Mouse (Mus musculus) intestine, embryonic 14.5 days (tissue): ENCODE data around the gene Oas3. TPM values are rescaled to one million over a fixed set of nuclear protein-coding genes. Genes with fewer than 3 reads are reported as not detected.

ENCODE experiments used
- ATAC-seq: fragments of 200-750 bp; cut with Nextera tagmentation; replicated peaks from 2 replicates; pipeline ENCODE4 v1.8.0; 2017; ENCODE audit warnings: low read depth, moderate number of reproducible peaks, moderate TSS enrichment, moderate library complexity; ENCODE audit not compliant: low FRiP score, low TSS enrichment
- DNase-seq: peaks from one replicate; pipeline ENCODE4 v3.0.0-alpha.2; 2018; ENCODE audit warnings: low spot score
- H3K27ac ChIP-seq: fragments of 300-500 bp; sonication (generic); 2 replicates; pipeline ENCODE4 v1.5.1; 2014; ENCODE audit warnings: low read depth, mild to moderate bottlenecking, control low read depth
- H3K27me3 ChIP-seq: fragments of 300-500 bp; sonication (generic); replicated peaks from 2 replicates; pipeline ENCODE4 v1.6.1; 2014; ENCODE audit warnings: low read length, control low read depth; ENCODE audit not compliant: control insufficient read depth, insufficient read depth
- H3K36me3 ChIP-seq: fragments of 300-500 bp; sonication (generic); 2 replicates; pipeline ENCODE4 v1.6.1; 2014; ENCODE audit warnings: low read length, control low read depth; ENCODE audit not compliant: control insufficient read depth, insufficient read depth
- H3K4me1 ChIP-seq: fragments of 300-500 bp; sonication (generic); replicated peaks from 2 replicates; pipeline ENCODE4 v1.6.1; 2014; ENCODE audit warnings: low read length, control low read depth, mixed read lengths; ENCODE audit not compliant: control insufficient read depth, insufficient read depth
- H3K4me2 ChIP-seq: fragments of 300-500 bp; sonication (generic); 2 replicates; pipeline ENCODE4 v1.6.1; 2014; ENCODE audit warnings: low read length
- H3K4me3 ChIP-seq: fragments of 300-500 bp; sonication (generic); 2 replicates; pipeline ENCODE4 v1.5.1; 2014; ENCODE audit warnings: low read depth, low read length, control low read depth, mixed read lengths
- H3K9ac ChIP-seq: fragments of 300-500 bp; sonication (generic); 2 replicates; pipeline ENCODE4 v1.6.1; 2014; ENCODE audit warnings: mild to moderate bottlenecking, low read length
- H3K9me3 ChIP-seq: fragments of 300-500 bp; sonication (generic); 2 replicates; pipeline ENCODE4 v1.6.1; 2016; ENCODE audit warnings: low read length, control low read depth; ENCODE audit not compliant: control insufficient read depth
- WGBS: fragments of 180-500 bp; shearing (Covaris S2); extraction: QIAGEN DNeasy Blood & Tissue Kit; methylation state at CpG from one replicate; pipeline ENCODE4 v1.1.7; 2014; 5-methylcytosine and 5-hydroxymethylcytosine counted together
- polyA plus RNA-seq: library from polyadenylated mRNA; unstranded; fragments of >200 nt; fragmentation: Nextera tagmentation; extraction: Ambion mirVana; gene quantifications from 2 replicates; pipeline ENCODE4 v1.2.1, GENCODE M21; 2014

Oas3 gene
- polyA plus RNA-seq, 1 experiment from 2014 or later: 0.49 TPM

DNA sequence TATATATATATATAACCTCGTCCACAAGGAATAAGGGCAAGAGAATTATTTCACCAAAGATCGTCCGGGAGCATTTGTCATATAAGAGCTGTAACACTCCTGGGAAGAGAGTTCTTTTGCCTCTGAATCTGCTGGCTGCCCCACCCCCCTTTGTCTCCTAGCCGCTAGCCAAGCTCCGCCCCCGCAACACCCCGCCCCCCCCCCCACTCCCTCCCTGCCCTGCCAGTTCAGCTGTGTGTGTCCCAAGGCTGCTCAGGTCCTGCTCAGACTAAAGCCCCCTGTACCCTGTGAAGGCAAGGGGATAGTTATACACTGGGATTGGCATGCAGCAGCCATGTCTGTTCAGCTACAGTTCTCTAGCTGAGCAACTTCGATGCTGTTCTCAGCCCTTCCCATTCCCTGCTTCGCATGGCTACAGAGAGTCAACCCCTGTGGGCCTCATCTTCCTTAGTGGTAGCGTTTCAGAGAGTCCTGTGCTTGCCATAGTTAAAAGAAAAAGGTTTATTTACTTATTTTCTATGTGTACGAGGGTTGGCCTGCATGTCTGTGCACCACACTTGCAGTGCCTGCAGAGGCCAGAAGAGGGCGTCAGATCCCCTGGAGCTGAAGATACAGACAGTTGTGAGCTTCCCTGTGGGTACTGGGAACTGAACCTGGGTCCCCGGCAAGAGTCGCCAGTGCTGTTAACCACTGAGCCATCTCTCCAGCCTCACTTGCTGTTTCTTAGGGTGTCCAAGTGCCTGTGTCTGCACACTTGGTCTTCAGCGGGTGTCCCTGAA lies 58.7 kb downstream of the Oas3 start:
- H3K4me3 ChIP-seq: no peak overlapping the region
- peaks cover 6% of the 10 kb centered on the region; the same call in 1 of the 2 replicates for H3K27me3 ChIP-seq
- 49% methylated on average over 15 of the region's 15 CpGs for WGBS
- H3K27ac ChIP-seq: no peak overlapping the region
- no peak overlapping the region for H3K9ac ChIP-seq
- DNase-seq (no peak), ATAC-seq (no peak; the same call in 1 of the 2 replicates)
- H3K4me1 ChIP-seq: no peaks in the 10 kb centered on the region
- H3K9me3 ChIP-seq: 0 out of 2 replicates have a peak, but pooled peaks cover 3% of the 10 kb centered on the region
- H3K36me3 ChIP-seq: no peaks in the 10 kb centered on the region
- no peak overlapping the region for H3K4me2 ChIP-seq

DNA sequence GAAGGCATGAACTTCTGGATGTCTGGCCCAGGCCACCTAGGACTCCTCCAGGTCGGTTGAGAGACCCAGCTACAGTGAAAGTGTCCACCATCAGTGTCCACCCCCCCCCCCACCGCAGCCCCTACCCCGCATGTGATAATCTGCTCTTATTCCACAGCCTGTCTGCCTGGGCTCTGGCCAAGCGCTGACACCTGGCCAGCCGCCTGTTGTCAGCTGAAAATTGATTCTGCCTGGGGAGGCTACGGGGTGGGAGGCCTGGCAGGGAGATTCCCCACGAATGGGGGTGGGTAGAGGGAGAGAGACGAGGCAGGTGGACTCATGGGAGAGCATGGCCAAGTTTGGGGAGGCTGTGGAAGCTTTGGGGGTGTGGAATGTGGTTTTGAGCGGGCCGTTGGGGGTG lies 60.3 kb downstream of the Oas3 start:
- WGBS: 59% methylated on average over 10 of the region's 10 CpGs
- peaks cover 21% of the 10 kb centered on the region for H3K27me3 ChIP-seq
- no peak for ATAC-seq

DNA sequence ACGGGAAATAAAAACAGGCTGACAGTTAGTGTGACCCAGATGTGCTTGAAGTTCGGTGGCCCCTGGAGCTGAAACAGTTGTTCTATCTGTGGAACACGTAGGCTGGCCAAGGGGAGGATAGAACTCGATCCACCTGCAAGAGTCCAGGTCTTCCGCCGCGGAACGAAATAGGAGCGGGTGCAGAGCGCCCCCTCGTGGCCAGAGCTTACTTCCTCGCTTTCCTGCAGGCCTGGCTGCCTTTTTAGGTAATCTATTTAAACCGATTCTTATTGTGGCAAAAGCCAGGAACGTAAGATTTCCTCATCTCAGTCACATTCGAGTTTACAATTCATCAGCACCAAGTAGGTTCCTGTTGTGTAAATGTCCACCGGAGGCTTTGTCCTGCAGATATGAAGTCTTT lies 63.1 kb downstream of the Oas3 start:
- no peak overlapping the region for H3K4me2 ChIP-seq
- no peak overlapping the region for H3K9ac ChIP-seq
- H3K27ac ChIP-seq: no peak overlapping the region
- DNase-seq: peak; percentile 92
- H3K36me3 ChIP-seq: no peaks in the 10 kb centered on the region
- WGBS: 1% methylated on average over 16 of the region's 16 CpGs
- H3K27me3 ChIP-seq: peaks cover 49% of the 10 kb centered on the region
- H3K4me1 ChIP-seq: peaks cover 3% of the 10 kb centered on the region; the same call in 1 of the 2 replicates
- H3K9me3 ChIP-seq: no peaks in the 10 kb centered on the region
- ATAC-seq: no peak
- no peak overlapping the region for H3K4me3 ChIP-seq

More for the DNA sequence above, 60.3 kb downstream of the Oas3 start:
- Histone ChIP-seq H3K4me1 (no peaks in the 10 kb centered on the region), H3K27ac (no peak overlapping the region), H3K4me2 (no peak overlapping the region), H3K9ac (no peak overlapping the region), H3K36me3 (no peaks in the 10 kb centered on the region), H3K4me3 (no peak overlapping the region), H3K9me3 (0 out of 2 replicates have a peak, but pooled peaks cover 3% of the 10 kb centered on the region)
- no peak for DNase-seq

DNA sequence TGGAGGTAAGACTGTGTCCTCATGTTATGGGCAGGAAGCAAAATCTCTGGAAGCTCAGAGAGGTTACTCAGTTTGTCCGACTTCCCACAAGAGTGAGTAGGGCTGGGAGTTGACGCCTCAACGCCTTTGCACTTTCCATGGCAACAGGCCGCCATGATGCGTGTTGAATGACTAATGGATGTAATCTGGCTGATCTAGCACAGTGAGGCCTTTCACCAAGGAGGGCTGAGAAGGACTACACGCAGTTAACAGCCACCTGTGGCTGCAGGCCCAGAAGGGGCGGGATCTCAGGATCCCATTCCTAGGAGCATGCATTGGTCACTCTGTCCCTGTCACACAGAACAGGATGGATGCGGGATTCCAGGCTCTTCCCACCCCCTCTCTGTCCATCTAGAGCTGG lies 64.7 kb downstream of the Oas3 start:
- peaks cover 50% of the 10 kb centered on the region for H3K27me3 ChIP-seq
- no peak overlapping the region for H3K4me2 ChIP-seq
- H3K27ac ChIP-seq: no peak overlapping the region
- peaks cover 3% of the 10 kb centered on the region; the same call in 1 of the 2 replicates for H3K4me1 ChIP-seq
- ATAC-seq (no peak), DNase-seq (no peak)
- H3K36me3 ChIP-seq: no peaks in the 10 kb centered on the region
- H3K4me3 ChIP-seq: no peak overlapping the region
- H3K9me3 ChIP-seq: no peaks in the 10 kb centered on the region
- 72% methylated on average over 8 of the region's 8 CpGs for WGBS
- no peak overlapping the region for H3K9ac ChIP-seq

DNA sequence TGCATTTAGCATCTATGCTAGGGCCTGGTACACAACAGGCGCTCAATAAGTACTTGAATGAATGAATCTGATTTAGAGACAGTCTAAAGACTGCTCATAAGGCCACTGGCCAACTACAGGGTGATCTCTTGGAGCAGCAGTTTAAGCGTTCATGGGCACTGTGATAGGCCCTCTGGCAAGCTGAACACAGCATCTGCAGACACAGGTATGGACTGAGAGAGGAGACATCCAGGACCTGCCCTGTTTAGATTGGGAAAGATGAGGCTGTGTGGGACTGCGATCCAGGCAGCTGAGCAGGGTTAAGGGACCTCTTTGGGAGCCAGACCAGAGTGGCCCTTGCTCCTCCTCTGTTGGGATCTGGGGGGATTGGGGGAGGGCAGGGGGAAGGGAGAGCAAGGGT lies 65.6 kb downstream of the Oas3 start, which contains the start of gene Dtx1:
TSS of gene Dtx1 (minus strand) at position 101 of the 400 bp plus-strand sequence.
- Histone ChIP-seq H3K27ac (no peak within 1 kb of the TSS), H3K4me2 (peak within 1 kb of the TSS; percentile 81), H3K9ac (peak within 1 kb of the TSS; percentile 44), H3K4me1 (peaks cover 3% of the 10 kb centered on the region), H3K36me3 (no peaks in the 10 kb centered on the region), H3K4me3 (peak within 1 kb of the TSS; percentile 45), H3K9me3 (no peaks in the 10 kb centered on the region), H3K27me3 (peaks cover 50% of the 10 kb centered on the region)
- DNase-seq: no peak
- no peak for ATAC-seq
- WGBS: 46% methylated on average over 3 of the region's 3 CpGs

DNA sequence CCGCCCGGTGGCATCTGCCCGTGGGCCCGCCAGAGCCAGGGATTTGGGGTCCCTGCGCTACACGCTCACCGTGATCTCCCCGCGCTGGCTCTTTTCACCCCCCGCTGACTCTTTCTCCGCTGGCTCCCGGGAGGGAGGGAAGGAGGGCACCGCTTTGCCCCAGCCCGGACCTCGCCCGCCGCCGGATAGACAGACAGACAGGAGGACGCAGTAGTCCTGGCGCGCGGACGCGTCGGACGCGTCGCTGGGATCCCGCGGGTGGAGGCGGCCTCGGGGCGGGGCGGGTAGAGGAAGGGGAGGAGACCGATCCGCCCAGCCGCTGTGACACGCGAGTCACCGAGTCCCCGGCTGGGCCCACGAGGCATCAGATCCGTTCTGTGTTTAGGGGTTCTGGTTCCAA lies 66.0 kb downstream of the Oas3 start:
- Histone ChIP-seq H3K4me3 (peak overlapping the region; percentile 45), H3K4me1 (peaks cover 7% of the 10 kb centered on the region), H3K27ac (no peak overlapping the region), H3K9ac (peak overlapping the region; percentile 29; the same call in 1 of the 2 replicates), H3K9me3 (no peaks in the 10 kb centered on the region), H3K4me2 (peak overlapping the region; percentile 81), H3K27me3 (peaks cover 50% of the 10 kb centered on the region), H3K36me3 (no peaks in the 10 kb centered on the region)
- DNase-seq (no peak), ATAC-seq (no peak)
- 2% methylated on average over 39 of the region's 43 CpGs for WGBS

DNA sequence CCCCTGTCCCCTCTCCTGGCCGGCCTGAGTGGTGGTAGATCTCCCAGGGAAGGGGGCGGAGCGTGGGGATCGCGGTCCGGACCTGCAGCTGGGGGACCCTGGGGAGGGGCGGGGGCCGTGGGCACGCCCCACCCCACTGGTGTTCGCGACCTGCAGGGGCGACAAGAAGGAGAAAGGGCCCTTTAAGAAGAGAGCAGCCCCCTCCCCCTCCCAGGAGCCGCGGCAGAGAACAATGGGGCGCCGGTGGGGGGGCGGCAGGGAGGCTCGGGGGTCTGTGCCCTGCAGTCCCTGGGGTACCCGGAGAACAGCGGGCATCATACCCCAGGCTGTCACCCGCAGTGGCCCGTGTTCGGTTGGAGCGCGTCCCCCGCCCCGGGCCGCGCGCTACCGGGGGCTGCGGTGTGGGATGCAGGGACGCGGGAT lies 66.6 kb downstream of the Oas3 start:
- peaks cover 50% of the 10 kb centered on the region for H3K27me3 ChIP-seq
- no peaks in the 10 kb centered on the region for H3K36me3 ChIP-seq
- peak overlapping the region; percentile 45 for H3K4me3 ChIP-seq
- H3K4me2 ChIP-seq: peak overlapping the region; percentile 81
- DNase-seq: no peak
- no peak; the same call in 1 of the 2 replicates for ATAC-seq
- no peak overlapping the region for H3K27ac ChIP-seq
- peaks cover 7% of the 10 kb centered on the region for H3K4me1 ChIP-seq
- WGBS: 4% methylated on average over 23 of the region's 34 CpGs
- H3K9me3 ChIP-seq: no peaks in the 10 kb centered on the region
- peak overlapping the region; percentile 44 for H3K9ac ChIP-seq

DNA sequence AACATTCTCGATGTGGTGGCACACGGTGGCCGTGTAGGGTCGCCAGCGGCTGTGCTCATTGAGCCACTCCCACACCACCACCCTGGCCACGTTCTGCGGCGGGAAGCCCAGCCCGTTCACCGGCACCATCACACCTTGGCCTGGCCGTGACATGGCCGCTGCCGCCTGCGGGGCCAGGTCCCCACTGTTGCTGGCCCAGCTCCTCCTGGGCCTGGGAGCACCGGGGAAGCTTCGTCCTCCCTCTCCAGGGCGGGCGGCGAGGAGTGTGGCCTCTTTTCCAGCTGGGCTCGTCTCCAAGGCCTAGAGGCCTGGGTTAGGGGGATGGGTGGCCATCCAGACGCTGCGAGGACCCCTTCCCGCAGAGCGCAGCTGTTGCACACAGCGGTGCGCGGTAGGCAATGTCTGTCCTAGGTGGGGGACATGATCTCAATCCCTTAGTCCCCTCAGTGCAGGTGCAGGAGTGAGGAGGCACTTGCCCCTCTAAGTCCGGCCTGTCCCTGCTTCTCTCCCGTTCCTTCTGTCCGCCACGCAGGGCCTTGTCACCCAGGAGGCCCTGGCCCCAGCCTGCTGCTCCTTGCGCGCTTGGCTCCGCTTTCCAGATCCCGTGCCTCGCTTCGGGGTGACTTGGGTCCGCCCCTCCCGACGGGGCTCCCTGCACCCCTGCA lies 67.2 kb downstream of the Oas3 start:
- 3% methylated on average over 39 of the region's 40 CpGs for WGBS
- peaks cover 50% of the 10 kb centered on the region for H3K27me3 ChIP-seq
- DNase-seq: peak; percentile 73

More for the DNA sequence above, 67.2 kb downstream of the Oas3 start:
- Histone ChIP-seq H3K27ac (no peak overlapping the region), H3K4me1 (peaks cover 7% of the 10 kb centered on the region), H3K9me3 (no peaks in the 10 kb centered on the region), H3K4me3 (peak overlapping the region; percentile 45), H3K9ac (peak overlapping the region; percentile 44), H3K36me3 (no peaks in the 10 kb centered on the region), H3K4me2 (peak overlapping the region; percentile 81)
- 0 out of 2 replicates have a peak, but pooled peaks have one; percentile 38 for ATAC-seq
